Mouse (Mus musculus) embryonic facial prominence, embryonic 13.5 days (tissue): ENCODE data around the gene Gan. TPM values are rescaled to one million over a fixed set of nuclear protein-coding genes. Genes with fewer than 3 reads are reported as not detected.

Source experiments
- ATAC-seq: fragments of 200-750 bp; cut with Nextera tagmentation; 2 replicates; pipeline ENCODE4 v1.8.0; 2017; ENCODE audit warnings: low read depth; ENCODE audit not compliant: insufficient number of reproducible peaks, insufficient read depth, low FRiP score, low TSS enrichment
- H3K27ac ChIP-seq: fragments of 300-500 bp; sonication (generic); 2 replicates; pipeline ENCODE4 v1.5.1; 2015; ENCODE audit warnings: moderate library complexity, mild to moderate bottlenecking, inconsistent platforms
- H3K27me3 ChIP-seq: fragments of 300-500 bp; sonication (generic); 2 replicates; pipeline ENCODE4 v1.6.1; 2015; ENCODE audit warnings: mild to moderate bottlenecking, inconsistent platforms
- H3K36me3 ChIP-seq: fragments of 300-500 bp; sonication (generic); 2 replicates; pipeline ENCODE4 v1.6.1; 2015; ENCODE audit warnings: mild to moderate bottlenecking, inconsistent platforms
- H3K4me1 ChIP-seq: fragments of 300-500 bp; sonication (generic); 2 replicates; pipeline ENCODE4 v1.6.1; 2015; ENCODE audit warnings: inconsistent platforms
- H3K4me2 ChIP-seq: fragments of 300-500 bp; sonication (generic); 2 replicates; pipeline ENCODE4 v1.6.1; 2015; ENCODE audit warnings: moderate library complexity, mild to moderate bottlenecking, inconsistent platforms
- H3K4me3 ChIP-seq: fragments of 300-500 bp; sonication (generic); 2 replicates; pipeline ENCODE4 v1.5.1; 2015; ENCODE audit warnings: mild to moderate bottlenecking, inconsistent platforms
- H3K9ac ChIP-seq: fragments of 300-500 bp; sonication (generic); 2 replicates; pipeline ENCODE4 v1.6.1; 2015; ENCODE audit warnings: mild to moderate bottlenecking, inconsistent platforms
- H3K9me3 ChIP-seq: fragments of 300-500 bp; sonication (generic); 2 replicates; pipeline ENCODE4 v1.6.1; 2016; ENCODE audit warnings: inconsistent platforms
- WGBS: fragments of 180-500 bp; shearing (Covaris S2); methylation state at CpG from one replicate; pipeline ENCODE4 v1.1.7; 2015; ENCODE audit warnings: mixed read lengths; 5-methylcytosine and 5-hydroxymethylcytosine counted together
- polyA plus RNA-seq: library from polyadenylated mRNA; unstranded; fragments of >200 nt; fragmentation: Nextera tagmentation; extraction: Ambion mirVana; gene quantifications from 2 replicates; pipeline ENCODE4 v1.2.1, GENCODE M21; 2015

Gan gene
- polyA plus RNA-seq, 1 experiment from 2014 or later: 3.0 TPM

DNA sequence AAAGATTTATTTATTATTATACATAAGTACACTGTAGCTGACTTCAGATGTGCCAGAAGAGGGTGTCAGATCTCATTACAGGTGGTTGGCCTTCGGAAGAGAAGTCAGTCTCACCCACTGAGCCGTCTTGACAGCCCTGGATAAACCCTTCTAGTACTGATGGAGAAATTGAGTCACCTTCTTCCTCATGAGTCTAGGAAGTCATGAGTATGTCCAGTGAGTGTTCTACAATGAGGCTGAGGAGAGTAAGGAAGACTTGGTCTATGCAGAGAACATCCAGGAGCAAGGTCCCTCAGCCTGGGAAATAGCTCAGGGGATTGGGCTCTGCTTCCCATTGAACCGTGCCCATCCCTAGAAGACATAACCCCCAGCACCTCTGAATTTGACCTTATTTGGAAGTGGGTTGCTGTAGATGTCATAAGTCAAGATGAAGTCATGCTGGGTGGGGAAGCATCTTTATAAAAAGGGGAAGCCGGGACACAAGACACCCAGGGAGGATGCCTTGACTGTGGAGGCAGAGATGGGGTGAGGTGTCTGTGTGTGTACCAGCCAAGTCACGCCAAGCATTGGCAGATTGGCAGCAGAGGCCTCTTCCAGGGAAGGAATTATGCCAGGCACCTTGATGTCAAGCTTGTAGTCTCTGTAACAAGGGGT lies 83.0 kb downstream of the Gan start:
- Histone ChIP-seq H3K9ac (no peak overlapping the region), H3K4me3 (no peak overlapping the region), H3K9me3 (no peaks in the 10 kb centered on the region), H3K27ac (no peak overlapping the region), H3K4me2 (no peak overlapping the region), H3K27me3 (no peaks in the 10 kb centered on the region), H3K4me1 (no peaks in the 10 kb centered on the region), H3K36me3 (no peaks in the 10 kb centered on the region)
- no peak for ATAC-seq
- 77% methylated on average over 5 of the region's 5 CpGs for WGBS

- no peak for ATAC-seq
- no peak overlapping the region for H3K4me2 ChIP-seq
- no peaks in the 10 kb centered on the region for H3K4me1 ChIP-seq
- H3K27ac ChIP-seq: no peak overlapping the region
- H3K36me3 ChIP-seq: no peaks in the 10 kb centered on the region
- no peaks in the 10 kb centered on the region for H3K27me3 ChIP-seq
- no peak overlapping the region for H3K9ac ChIP-seq
- no peak overlapping the region for H3K4me3 ChIP-seq
- H3K9me3 ChIP-seq: no peaks in the 10 kb centered on the region
- 40% methylated on average over 3 of the region's 3 CpGs for WGBS
Measured at GRCm38 (mm10) chr8:117241848-117242247, 83.9 kb downstream of the Gan start.

- Histone ChIP-seq H3K4me3 (no peak overlapping the region), H3K9me3 (no peaks in the 10 kb centered on the region), H3K27ac (no peak overlapping the region), H3K27me3 (no peaks in the 10 kb centered on the region), H3K9ac (no peak overlapping the region), H3K4me2 (no peak overlapping the region), H3K4me1 (no peaks in the 10 kb centered on the region), H3K36me3 (no peaks in the 10 kb centered on the region)
- ATAC-seq: no peak
- WGBS: 74% methylated on average over 6 of the region's 6 CpGs
Measured at GRCm38 (mm10) chr8:117242286-117242685, 84.4 kb downstream of the Gan start.

- no peaks in the 10 kb centered on the region for H3K36me3 ChIP-seq
- no peak overlapping the region for H3K4me3 ChIP-seq
- no peaks in the 10 kb centered on the region for H3K9me3 ChIP-seq
- H3K4me2 ChIP-seq: no peak overlapping the region
- WGBS: 42% methylated on average over 6 of the region's 6 CpGs
- no peaks in the 10 kb centered on the region for H3K4me1 ChIP-seq
- no peak overlapping the region for H3K9ac ChIP-seq
- ATAC-seq: no peak
- H3K27ac ChIP-seq: no peak overlapping the region
- H3K27me3 ChIP-seq: no peaks in the 10 kb centered on the region
Measured at GRCm38 (mm10) chr8:117244601-117245000, 86.7 kb downstream of the Gan start.

DNA sequence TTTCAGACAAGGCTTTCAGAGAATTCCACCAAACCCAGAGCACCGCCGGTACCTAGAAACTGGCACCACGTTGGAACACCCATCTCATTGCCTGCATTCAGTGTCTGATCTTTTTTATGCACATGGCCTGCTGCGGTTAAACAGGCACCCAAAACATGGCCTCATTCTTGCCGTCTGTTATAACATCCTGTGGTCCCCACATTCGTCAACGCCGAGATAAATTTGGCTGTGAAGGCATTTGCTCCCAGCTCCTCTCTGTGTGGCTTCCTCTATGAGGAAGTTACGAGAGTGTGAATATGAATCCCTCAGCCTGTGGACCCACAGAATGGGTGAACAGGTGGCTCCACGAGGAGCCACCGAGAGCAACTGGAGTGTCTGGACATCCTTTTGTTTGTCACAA lies 90.4 kb downstream of the Gan start:
- Histone ChIP-seq H3K27ac (no peak overlapping the region), H3K9me3 (no peaks in the 10 kb centered on the region), H3K4me3 (no peak overlapping the region), H3K9ac (no peak overlapping the region), H3K4me1 (no peaks in the 10 kb centered on the region), H3K36me3 (no peaks in the 10 kb centered on the region), H3K27me3 (no peaks in the 10 kb centered on the region), H3K4me2 (no peak overlapping the region)
- no peak for ATAC-seq
- WGBS: 84% methylated on average over 11 of the region's 11 CpGs

DNA sequence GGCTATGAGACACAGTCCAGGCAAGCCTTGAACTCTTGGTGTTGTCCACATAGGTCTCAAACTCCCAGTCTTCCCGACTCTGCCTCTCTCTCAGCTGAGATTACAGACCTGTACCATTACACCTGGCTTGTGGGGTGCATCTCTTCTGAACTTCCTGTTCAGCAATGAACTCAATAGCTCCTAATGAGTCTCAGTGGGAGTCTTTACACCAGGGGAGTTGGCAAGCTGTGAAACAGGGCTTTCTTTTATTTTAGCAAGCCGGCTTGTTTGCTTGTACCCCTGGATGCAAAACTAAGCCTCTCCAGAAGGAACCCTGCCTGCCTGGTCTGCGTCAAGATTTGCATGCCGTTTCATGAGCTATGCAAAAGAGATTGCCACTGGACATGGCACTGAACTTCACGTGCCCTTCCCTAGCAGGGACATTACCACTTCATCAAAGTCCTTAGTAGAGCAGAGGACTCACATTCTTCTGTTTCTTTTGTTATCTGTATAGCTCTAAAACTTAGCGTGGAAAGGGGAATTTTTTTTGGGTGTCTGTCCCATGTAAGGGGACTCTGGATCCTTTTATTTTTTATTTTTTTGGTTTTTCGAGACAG lies 93.2 kb downstream of the Gan start:
- no peaks in the 10 kb centered on the region for H3K27me3 ChIP-seq
- no peak overlapping the region for H3K9ac ChIP-seq
- H3K36me3 ChIP-seq: no peaks in the 10 kb centered on the region
- no peak overlapping the region for H3K4me2 ChIP-seq
- WGBS: 41% methylated on average over 7 of the region's 7 CpGs
- no peak for ATAC-seq
- no peak overlapping the region for H3K4me3 ChIP-seq
- no peaks in the 10 kb centered on the region for H3K9me3 ChIP-seq
- no peak overlapping the region for H3K27ac ChIP-seq
- H3K4me1 ChIP-seq: no peaks in the 10 kb centered on the region

- no peak overlapping the region for H3K27ac ChIP-seq
- H3K4me2 ChIP-seq: no peak overlapping the region
- no peak overlapping the region for H3K9ac ChIP-seq
- H3K27me3 ChIP-seq: no peaks in the 10 kb centered on the region
- WGBS: 87% methylated on average over 8 of the region's 8 CpGs
- no peaks in the 10 kb centered on the region for H3K36me3 ChIP-seq
- H3K4me3 ChIP-seq: no peak overlapping the region
- ATAC-seq: no peak
- H3K9me3 ChIP-seq: no peaks in the 10 kb centered on the region
- H3K4me1 ChIP-seq: no peaks in the 10 kb centered on the region
Measured at GRCm38 (mm10) chr8:117252650-117253049, 94.7 kb downstream of the Gan start.

- Histone ChIP-seq H3K9me3 (no peaks in the 10 kb centered on the region), H3K4me2 (no peak overlapping the region), H3K27me3 (no peaks in the 10 kb centered on the region), H3K27ac (no peak overlapping the region), H3K4me1 (peaks cover 6% of the 10 kb centered on the region), H3K36me3 (no peaks in the 10 kb centered on the region), H3K4me3 (no peak overlapping the region), H3K9ac (no peak overlapping the region)
- WGBS: 91% methylated on average over 17 of the region's 17 CpGs
- no peak for ATAC-seq
Measured at GRCm38 (mm10) chr8:117253390-117254269, 95.7 kb downstream of the Gan start.

DNA sequence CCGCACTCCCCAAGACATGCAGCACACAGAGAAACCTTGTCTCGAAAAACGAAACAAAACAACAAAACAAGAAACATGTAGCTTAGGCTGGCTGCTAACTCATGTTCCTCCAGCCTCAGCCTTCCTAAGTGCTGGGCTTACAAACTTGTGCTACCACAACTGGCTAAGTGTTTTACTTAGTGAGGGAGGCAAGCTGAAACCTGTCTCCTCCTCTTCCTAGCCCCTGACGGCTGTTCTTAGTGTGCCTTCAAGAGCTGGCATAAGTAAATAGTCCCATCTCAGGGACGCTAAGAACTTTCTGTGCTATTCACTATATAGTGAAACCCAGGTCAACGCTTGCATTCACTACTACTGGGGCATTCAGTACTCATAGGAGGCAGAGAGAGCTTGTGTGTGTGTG lies 96.6 kb downstream of the Gan start:
- no peak for ATAC-seq
- H3K27ac ChIP-seq: no peak overlapping the region
- H3K9ac ChIP-seq: no peak overlapping the region
- H3K4me2 ChIP-seq: no peak overlapping the region
- H3K4me3 ChIP-seq: no peak overlapping the region
- WGBS: 71% methylated on average over 6 of the region's 6 CpGs
- no peaks in the 10 kb centered on the region for H3K9me3 ChIP-seq
- peaks cover 14% of the 10 kb centered on the region for H3K4me1 ChIP-seq
- H3K27me3 ChIP-seq: no peaks in the 10 kb centered on the region
- no peaks in the 10 kb centered on the region for H3K36me3 ChIP-seq

DNA sequence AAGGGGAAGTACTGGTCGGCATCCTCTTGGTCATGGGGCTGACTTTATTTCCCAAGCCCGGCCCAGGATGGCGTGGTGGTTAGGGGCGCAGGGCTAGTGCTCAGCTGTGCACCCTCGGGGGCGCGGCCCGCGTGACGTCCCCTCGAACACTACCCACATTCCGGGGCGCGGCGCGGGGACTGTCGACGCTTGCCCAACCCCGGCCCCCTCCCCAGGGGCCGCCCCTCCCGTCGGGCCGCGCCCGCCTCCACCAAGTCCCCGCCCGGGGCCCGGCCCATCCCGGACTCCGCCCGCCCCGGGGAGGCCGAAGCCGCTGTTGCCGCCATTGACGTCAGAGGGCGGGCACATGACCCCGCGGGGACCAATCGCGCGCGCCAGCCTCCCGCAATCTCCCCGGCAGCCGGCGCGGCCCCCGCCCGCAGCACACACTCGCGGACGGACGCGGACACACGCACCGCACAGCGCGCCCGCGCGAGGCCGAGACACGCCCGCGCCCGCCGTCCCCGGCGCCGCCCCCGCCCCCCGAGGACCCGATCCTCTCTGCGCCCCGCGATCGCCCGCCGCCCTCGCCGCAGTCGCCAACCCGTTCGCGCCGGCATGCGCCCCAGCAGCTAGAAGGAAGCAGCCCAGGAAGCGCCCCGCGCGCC lies 98.5 kb downstream of the Gan start:
- Histone ChIP-seq H3K9me3 (no peaks in the 10 kb centered on the region), H3K27ac (peak overlapping the region; percentile 91), H3K4me3 (peak overlapping the region; percentile 82), H3K4me2 (peak overlapping the region; percentile 88), H3K4me1 (peaks cover 34% of the 10 kb centered on the region), H3K9ac (peak overlapping the region; percentile 92), H3K27me3 (no peaks in the 10 kb centered on the region), H3K36me3 (no peaks in the 10 kb centered on the region)
- peak; percentile 82 for ATAC-seq
- whole genome bisulfite sequencing: under 1% methylated on average over 48 of the region's 92 CpGs

DNA sequence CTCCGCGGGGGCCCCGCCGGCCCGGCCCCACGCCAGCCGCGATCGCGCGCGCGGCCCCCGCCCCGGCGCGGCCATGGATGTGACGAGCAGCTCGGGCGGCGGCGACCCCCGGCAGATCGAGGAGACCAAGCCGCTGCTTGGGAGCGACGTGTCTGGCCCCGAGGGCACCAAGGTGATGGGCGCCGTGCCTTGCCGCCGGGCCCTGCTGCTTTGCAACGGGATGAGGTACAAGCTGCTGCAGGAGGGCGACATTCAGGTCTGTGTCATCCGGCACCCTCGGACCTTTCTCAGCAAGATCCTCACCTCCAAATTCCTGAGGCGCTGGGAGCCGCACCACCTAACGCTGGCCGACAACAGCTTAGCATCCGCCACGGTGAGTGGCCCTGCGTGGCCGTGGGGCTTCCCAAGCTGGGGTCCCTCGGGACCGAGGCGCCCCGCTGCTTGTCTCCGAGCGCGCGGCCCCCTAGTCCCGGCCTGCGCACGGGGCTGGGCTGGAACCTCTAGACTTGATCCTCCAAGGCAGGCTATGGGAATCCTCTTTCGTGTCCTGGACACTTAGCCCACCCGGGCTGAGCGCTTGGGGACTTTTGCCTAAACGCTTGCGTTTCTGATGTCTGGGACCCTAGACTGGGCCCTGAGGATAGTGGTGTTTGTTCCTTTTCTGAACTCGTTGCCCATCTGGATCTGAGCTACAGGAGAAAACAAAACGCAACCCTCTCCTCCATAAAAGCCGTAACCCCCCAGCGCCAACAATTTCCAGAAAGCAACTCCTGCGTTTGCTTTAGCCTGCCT lies 99.3 kb downstream of the Gan start, which contains the start of gene Cmip:
TSS of gene Cmip (plus strand) at position 36 of the 792 bp plus-strand sequence.
- Histone ChIP-seq H3K27ac (peak within 1 kb of the TSS; percentile 91), H3K36me3 (no peaks in the 10 kb centered on the region), H3K4me1 (peaks cover 42% of the 10 kb centered on the region), H3K4me3 (peak within 1 kb of the TSS; percentile 82), H3K27me3 (no peaks in the 10 kb centered on the region), H3K9ac (peak within 1 kb of the TSS; percentile 92), H3K4me2 (peak within 1 kb of the TSS; percentile 88), H3K9me3 (no peaks in the 10 kb centered on the region)
- under 1% methylated on average over 65 of the region's 65 CpGs for WGBS
- no peak for ATAC-seq
